Mouse (Mus musculus): ENCODE measurements around the gene Fndc3b. TPM values are rescaled to one million over a fixed set of nuclear protein-coding genes. Genes with fewer than 3 reads are reported as not detected.

The Fndc3b gene
- polyA plus RNA-seq, 1 experiment: 130 TPM

- TF ChIP-seq POLR2A (IDR thresholded peaks at IDR 0.05; ENCODE audit: low read depth, low read length) (no peak), CTCF (IDR thresholded peaks at IDR 0.05; ENCODE audit: borderline replicate concordance, insufficient read depth, low read length) (no peak)
- no peak overlapping the region for H3K4me3 ChIP-seq (ENCODE audit: insufficient read depth, low read length)
- peak overlapping the region; percentile 30; the same call in 1 of the 2 replicates for H3K27ac ChIP-seq (ENCODE audit: insufficient read depth, low read length)
- peaks cover 6% of the 10 kb centered on the region for H3K4me1 ChIP-seq (ENCODE audit: control insufficient read depth, insufficient read depth, low read length)
Observed at GRCm38 (mm10) chr3:27530370-27530769, 180.7 kb downstream of the Fndc3b start.

GRCm38 (mm10) chr3:27529221-27530051 is 181.7 kb downstream of the Fndc3b start:
- Histone ChIP-seq H3K4me1 (ENCODE audit: control insufficient read depth, insufficient read depth, low read length) (peaks cover 6% of the 10 kb centered on the region), H3K27ac (ENCODE audit: insufficient read depth, low read length) (peak overlapping the region; percentile 30; the same call in 1 of the 2 replicates), H3K4me3 (ENCODE audit: insufficient read depth, low read length) (no peak overlapping the region)
- TF ChIP-seq POLR2A (IDR thresholded peaks at IDR 0.05; ENCODE audit: low read depth, low read length) (no peak), CTCF (IDR thresholded peaks at IDR 0.05; ENCODE audit: borderline replicate concordance, insufficient read depth, low read length) (no peak)

GRCm38 (mm10) chr3:27526991-27527390 is 184.1 kb downstream of the Fndc3b start:
- Histone ChIP-seq H3K4me1 (ENCODE audit: control insufficient read depth, insufficient read depth, low read length) (peaks cover 13% of the 10 kb centered on the region), H3K27ac (ENCODE audit: insufficient read depth, low read length) (no peak overlapping the region), H3K4me3 (ENCODE audit: insufficient read depth, low read length) (no peak overlapping the region)
- TF ChIP-seq POLR2A (IDR thresholded peaks at IDR 0.05; ENCODE audit: low read depth, low read length) (no peak), CTCF (IDR thresholded peaks at IDR 0.05; ENCODE audit: borderline replicate concordance, insufficient read depth, low read length) (no peak)

- Histone ChIP-seq H3K27ac (ENCODE audit: insufficient read depth, low read length) (no peak overlapping the region), H3K4me3 (ENCODE audit: insufficient read depth, low read length) (no peak overlapping the region), H3K4me1 (ENCODE audit: control insufficient read depth, insufficient read depth, low read length) (peaks cover 8% of the 10 kb centered on the region; the same call in 1 of the 2 replicates)
- no peak for TF ChIP-seq POLR2A (IDR thresholded peaks at IDR 0.05; ENCODE audit: low read depth, low read length)
- TF ChIP-seq CTCF (IDR thresholded peaks at IDR 0.05; ENCODE audit: borderline replicate concordance, insufficient read depth, low read length): no peak
Observed at GRCm38 (mm10) chr3:27523176-27523936, 187.8 kb downstream of the Fndc3b start.

- Histone ChIP-seq H3K4me1 (ENCODE audit: control insufficient read depth, insufficient read depth, low read length) (peaks cover 8% of the 10 kb centered on the region; the same call in 1 of the 2 replicates), H3K27ac (ENCODE audit: insufficient read depth, low read length) (no peak overlapping the region), H3K4me3 (ENCODE audit: insufficient read depth, low read length) (no peak overlapping the region)
- TF ChIP-seq CTCF (IDR thresholded peaks at IDR 0.05; ENCODE audit: borderline replicate concordance, insufficient read depth, low read length): no peak
- TF ChIP-seq POLR2A (IDR thresholded peaks at IDR 0.05; ENCODE audit: low read depth, low read length): no peak
Observed at GRCm38 (mm10) chr3:27520391-27520790, 190.7 kb downstream of the Fndc3b start.

GRCm38 (mm10) chr3:27519481-27519880 is 191.6 kb downstream of the Fndc3b start:
- no peak overlapping the region for H3K27ac ChIP-seq (ENCODE audit: insufficient read depth, low read length)
- TF ChIP-seq POLR2A (IDR thresholded peaks at IDR 0.05; ENCODE audit: low read depth, low read length) (no peak), CTCF (IDR thresholded peaks at IDR 0.05; ENCODE audit: borderline replicate concordance, insufficient read depth, low read length) (no peak)
- H3K4me1 ChIP-seq (ENCODE audit: control insufficient read depth, insufficient read depth, low read length): peaks cover 8% of the 10 kb centered on the region; the same call in 1 of the 2 replicates
- no peak overlapping the region for H3K4me3 ChIP-seq (ENCODE audit: insufficient read depth, low read length)

GRCm38 (mm10) chr3:27518935-27519334 is 192.2 kb downstream of the Fndc3b start:
- no peak for TF ChIP-seq CTCF (IDR thresholded peaks at IDR 0.05; ENCODE audit: borderline replicate concordance, insufficient read depth, low read length)
- no peak for TF ChIP-seq POLR2A (IDR thresholded peaks at IDR 0.05; ENCODE audit: low read depth, low read length)
- Histone ChIP-seq H3K4me1 (ENCODE audit: control insufficient read depth, insufficient read depth, low read length) (peaks cover 6% of the 10 kb centered on the region; the same call in 1 of the 2 replicates), H3K27ac (ENCODE audit: insufficient read depth, low read length) (no peak overlapping the region), H3K4me3 (ENCODE audit: insufficient read depth, low read length) (no peak overlapping the region)

GRCm38 (mm10) chr3:27516536-27516935 is 194.6 kb downstream of the Fndc3b start:
- TF ChIP-seq POLR2A (IDR thresholded peaks at IDR 0.05; ENCODE audit: low read depth, low read length): no peak
- TF ChIP-seq CTCF (IDR thresholded peaks at IDR 0.05; ENCODE audit: borderline replicate concordance, insufficient read depth, low read length): peak; percentile 19; the same call in 1 of the 2 replicates
- H3K4me3 ChIP-seq (ENCODE audit: insufficient read depth, low read length): no peak overlapping the region

GRCm38 (mm10) chr3:27511765-27512164 is 199.3 kb downstream of the Fndc3b start:
- Histone ChIP-seq H3K4me1 (ENCODE audit: control insufficient read depth, insufficient read depth, low read length) (peaks cover 3% of the 10 kb centered on the region; the same call in 1 of the 2 replicates), H3K27ac (ENCODE audit: insufficient read depth, low read length) (no peak overlapping the region), H3K4me3 (ENCODE audit: insufficient read depth, low read length) (no peak overlapping the region)
- no peak for TF ChIP-seq POLR2A (IDR thresholded peaks at IDR 0.05; ENCODE audit: low read depth, low read length)
- no peak for TF ChIP-seq CTCF (IDR thresholded peaks at IDR 0.05; ENCODE audit: borderline replicate concordance, insufficient read depth, low read length)

More at GRCm38 (mm10) chr3:27516536-27516935, 194.6 kb downstream of the Fndc3b start:
- H3K4me1 ChIP-seq (ENCODE audit: control insufficient read depth, insufficient read depth, low read length): peaks cover 3% of the 10 kb centered on the region; the same call in 1 of the 2 replicates
- no peak overlapping the region for H3K27ac ChIP-seq (ENCODE audit: insufficient read depth, low read length)

Measured in embryonic fibroblast, embryonic 13.5 days (primary cell).